Mouse (Mus musculus): ENCODE measurements around the gene B3galt4.
"Not testable (repeated sequence)": the region's sequence is repeated elsewhere in the genome, so short reads cannot be mapped to it uniquely, and the experiment has no call there.

Gene B3galt4

DNA sequence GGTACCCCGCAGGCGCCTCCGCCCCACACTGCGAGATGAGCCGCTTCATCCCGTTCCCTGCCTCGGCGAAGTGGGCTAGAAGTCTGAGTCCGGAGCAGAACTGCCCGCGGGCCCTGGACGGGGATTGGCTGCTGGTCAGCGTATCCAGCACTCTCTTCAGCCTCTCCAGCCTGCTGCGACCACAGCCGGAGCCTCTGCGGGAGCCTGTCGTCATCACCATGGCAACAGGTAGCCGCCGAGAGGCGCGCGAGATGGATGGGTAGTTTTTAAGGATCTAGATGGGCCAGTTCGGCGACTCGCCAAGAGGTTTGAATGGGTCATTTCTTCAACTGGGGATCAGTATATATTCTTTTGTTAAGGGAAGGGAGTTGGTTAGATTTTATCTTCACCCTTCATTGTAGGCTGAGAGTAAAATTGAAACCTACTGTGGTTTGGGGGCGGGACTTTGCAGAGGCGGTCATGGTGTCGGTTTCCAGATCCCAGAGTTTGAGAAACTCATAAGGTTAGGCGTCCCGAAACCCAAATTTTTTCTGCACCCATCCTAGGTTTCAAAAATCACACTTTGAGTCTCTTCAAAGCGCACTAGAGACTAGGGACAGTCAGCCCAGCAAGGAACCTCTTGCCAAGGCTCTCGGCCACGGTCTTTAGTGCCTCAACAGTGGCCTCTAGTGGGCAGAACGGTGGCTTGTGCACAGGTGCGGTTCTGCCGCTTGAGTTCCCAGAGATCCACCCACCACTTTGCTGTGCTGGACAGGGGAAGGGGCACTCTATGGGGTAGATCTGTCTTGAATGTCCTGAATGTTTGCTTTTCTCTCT, 30.8 kb downstream of the B3galt4 start:
- peak; percentile 85 for DNase-seq (ENCODE audit: low spot score)

DNA sequence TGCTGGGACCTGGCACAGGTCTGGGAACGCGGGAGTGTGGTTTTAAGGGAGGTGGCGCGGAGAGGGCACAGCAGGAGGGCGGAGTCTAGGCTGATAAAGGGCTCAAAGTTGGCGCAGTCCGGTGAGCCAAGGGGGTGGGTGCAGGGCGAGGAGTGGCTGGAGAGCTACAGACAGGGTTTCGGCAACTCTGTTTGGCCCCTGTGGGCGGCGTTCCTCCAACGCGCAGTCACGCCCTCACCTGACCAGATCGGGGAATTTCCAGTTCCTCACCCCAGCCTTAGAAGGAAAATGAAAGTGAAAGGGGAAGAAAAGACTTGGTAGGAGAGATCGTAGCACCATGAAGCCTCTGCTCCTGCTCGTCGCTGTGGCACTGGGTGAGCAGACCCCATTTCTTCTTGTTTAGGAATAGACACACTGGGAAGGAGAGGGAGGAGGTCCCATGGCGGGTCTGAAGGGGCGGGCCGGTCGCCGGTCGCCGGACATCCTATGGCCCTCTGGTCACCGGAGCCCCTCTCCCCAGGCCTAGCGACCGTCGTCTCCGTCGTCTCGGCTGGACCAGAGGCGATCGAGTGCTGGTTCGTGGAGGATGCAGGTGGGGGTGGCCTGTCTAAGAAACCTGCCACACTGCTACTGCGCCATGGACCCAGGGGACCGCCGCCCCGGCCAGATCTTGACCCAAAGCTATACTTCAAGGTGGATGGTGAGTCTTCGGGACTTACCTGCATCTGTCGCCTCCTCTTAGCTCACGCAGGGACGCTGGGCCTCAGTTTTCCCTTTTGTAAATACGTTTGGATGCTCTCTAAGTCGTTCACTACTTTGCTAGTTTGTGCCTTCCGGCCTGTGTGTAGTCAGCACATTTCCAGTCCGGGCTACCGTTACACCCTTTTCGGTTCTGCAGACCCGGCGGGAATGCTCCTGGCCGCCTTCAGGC, 31.7 kb downstream of the B3galt4 start:
- peak; percentile 63 for DNase-seq (ENCODE audit: low spot score)

DNA sequence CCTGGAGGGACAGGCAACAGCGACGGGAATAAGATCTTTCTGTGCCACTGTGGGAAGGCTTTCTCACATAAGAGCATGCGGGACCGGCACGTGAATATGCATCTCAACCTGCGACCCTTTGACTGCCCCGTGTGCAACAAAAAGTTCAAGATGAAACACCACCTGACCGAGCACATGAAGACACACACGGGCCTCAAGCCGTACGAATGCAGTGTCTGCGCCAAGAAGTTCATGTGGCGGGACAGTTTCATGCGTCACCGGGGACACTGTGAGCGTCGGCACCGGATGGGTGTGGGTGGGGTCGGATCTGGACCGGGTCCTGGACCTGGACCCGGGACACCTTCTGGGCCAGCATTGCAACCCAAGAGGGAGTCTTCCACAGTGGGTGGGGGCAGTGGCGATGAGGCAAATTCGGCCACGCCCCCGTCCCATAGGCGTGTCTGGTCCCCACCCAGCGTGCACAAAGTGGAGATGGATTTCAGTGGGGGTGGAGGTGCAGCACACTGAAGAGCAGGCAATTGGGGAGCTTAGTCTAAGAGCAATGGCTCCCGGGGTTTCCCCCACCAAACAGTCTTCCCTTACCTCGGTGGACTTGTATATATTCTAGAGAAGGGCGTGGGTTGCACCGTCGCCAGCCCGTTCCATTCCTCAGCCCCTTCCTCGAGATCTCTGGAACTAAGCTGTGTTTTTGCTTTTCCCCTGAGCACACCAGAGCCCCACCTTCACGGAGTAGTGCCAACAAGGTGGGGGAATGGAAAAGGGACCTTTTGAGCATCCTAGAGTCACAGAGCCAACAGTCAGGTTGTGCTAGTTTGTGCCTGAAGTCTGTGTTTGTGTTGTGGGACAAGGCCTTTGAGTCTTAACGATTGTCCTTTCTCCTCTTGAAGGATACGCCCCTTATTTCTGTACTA, 32.7 kb downstream of the B3galt4 start:
- DNase-seq (ENCODE audit: low spot score), result no peak

DNA sequence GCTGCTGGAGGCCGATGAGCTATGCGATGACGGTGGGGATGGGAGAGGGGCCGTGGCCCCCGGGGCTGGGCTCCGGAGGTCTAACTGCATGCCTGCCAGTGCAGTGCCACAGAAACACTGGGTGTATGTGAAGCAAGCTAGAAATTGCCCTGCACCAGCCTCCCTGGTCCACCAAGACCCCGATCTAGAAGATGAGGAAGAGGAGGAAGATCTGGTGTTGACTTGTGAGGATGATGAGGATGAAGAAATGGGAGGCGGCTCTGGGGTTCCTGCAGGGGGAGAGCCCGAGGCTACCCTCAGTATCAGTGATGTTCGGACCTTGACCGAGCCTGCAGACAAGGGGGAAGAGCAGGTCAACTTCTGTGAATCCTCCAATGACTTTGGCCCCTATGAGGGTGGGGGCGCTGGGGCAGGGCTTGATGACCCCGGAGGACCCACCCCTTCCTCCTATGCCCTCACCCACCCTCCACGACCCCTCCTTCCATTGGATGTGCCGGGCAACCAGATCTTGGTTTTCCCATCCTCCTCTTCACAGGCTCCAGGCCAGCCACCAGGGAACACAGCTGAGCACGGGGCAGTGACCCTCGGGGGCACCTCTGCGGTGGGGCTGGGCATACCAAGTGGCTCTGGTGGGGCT, 33.5 kb downstream of the B3galt4 start:
- DNase-seq (ENCODE audit: low spot score), result no peak

DNA sequence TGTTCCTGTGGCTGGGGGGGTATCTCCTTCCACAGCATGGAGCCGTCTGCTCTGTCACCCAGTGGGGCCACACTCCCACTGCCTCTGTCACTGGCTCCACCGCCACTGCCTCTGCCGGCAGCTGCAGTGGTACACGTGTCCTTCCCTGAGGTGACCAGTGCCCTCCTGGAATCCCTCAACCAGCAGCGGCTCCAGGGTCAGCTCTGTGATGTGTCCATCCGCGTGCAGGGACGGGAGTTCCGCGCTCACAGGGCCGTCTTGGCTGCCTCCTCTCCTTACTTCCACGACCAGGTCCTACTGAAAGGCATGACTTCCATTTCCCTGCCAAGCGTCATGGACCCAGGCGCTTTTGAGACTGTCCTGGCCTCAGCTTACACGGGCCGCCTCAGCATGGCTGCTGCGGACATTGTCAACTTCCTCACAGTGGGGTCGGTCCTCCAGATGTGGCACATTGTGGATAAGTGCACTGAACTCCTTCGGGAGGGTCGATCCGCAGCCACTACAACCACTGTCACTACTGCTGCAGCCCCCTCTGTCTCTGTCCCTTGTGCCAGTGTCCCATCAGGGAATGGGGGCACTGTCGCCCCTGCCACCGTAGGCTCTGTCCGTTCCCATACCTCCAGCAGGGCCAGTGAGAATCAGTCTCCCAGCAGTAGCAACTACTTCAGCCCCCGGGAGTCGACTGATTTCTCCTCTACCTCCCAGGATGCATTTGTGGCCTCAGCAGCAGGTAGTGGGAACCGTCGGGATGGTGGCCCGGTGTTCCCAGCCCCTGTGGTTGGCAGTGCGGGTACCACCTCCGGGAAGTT, 34.2 kb downstream of the B3galt4 start:
- no peak for DNase-seq (ENCODE audit: low spot score)

DNA sequence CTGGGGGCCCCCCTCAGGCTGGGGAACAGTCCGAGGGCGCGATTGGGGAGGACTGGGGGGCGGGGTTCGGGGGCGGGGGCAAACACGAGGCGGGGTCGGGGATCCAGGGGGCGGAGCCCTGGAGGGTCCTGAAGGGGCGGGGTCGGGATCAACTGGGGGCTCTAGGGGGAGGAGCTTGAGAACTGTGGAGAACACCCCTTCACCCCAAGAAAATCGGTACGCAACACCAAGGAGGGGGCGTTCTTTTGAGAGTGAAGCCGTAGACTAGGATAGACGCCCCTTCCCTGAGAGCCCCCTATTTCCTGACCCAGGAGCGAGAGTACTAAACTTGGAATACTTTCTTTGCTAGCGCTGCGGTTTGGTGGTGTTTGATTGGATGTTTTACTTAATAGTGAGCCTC, 35.0 kb downstream of the B3galt4 start:
- no peak for DNase-seq (ENCODE audit: low spot score)

DNA sequence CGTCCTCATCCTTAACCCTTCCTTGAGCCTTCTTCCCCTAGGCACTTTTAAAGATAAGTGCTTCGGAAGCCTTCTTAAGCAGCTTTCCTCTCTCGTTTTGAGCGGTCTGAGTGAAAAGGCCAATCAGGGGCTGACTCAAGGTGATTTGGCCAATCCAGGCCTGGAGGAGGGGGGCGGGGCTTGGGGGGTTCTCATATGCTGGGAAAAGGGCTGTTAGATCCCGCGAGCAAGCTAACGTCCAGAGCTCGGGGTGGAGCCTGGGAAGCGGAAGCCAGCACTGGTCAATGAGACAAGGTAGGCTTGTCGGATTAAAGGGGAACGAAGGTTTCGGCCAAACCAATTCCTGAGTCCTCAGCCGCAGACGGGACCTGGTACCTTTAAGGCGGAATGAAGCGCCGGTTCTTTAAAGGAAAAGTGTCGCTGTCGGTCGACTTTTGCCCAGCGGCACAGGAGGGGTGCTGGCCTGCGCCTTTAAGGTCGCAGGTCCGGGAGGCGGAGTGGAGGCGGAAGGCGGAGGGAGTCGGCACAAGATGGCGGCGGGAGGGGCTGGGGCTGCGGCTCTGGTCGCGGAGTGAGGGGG, 35.5 kb downstream of the B3galt4 start, which contains the start of the genes Tapbp and Zbtb22:
TSS of gene Tapbp (plus strand) at position 229 of the 580 bp plus-strand sequence.
TSS of gene Zbtb22 (plus strand) at position 234 of the 580 bp plus-strand sequence.
- peak; percentile 96 for DNase-seq (ENCODE audit: low spot score)

DNA sequence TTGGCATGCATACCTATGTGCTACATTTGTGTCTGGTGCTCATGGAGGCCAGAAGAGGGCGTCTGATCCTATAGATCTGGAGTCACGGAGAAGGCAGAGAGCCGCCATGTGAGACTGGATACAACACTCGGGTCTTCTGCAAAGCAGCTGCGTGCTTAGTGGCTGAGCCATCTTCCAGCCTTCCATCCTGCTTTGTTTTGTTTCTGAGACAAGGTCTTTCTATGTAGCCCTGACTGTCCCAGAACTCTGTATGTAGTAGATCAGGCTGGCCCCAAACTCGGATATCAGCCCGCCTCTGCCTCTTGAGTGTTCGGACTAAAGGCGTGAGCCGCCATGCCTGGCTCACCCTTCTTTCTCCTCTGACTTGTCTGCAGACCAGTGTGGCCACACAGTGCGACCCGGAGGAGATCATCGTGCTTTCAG, 36.3 kb downstream of the B3galt4 start:
- DNase-seq (ENCODE audit: low spot score), result no peak

DNA sequence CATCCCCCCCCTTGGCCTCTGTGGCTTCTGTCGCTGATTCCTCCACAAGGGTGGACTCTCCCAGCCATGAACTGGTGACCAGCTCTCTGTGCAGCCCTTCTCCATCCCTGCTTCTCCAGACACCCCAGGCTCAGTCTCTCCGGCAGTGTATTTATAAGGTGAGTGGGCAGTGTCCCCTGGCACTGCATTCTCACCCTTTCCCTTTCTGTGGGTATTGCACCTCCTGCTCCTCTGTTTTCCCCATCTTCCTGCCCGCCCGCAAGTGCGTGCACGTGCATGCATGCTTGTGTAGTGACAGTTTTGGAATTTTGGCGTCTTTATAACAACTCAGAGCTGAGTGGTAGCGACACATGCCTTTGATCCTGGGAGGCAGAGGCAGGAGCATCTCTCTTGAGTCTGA, 37.4 kb downstream of the B3galt4 start:
- no peak for DNase-seq (ENCODE audit: low spot score)

DNA sequence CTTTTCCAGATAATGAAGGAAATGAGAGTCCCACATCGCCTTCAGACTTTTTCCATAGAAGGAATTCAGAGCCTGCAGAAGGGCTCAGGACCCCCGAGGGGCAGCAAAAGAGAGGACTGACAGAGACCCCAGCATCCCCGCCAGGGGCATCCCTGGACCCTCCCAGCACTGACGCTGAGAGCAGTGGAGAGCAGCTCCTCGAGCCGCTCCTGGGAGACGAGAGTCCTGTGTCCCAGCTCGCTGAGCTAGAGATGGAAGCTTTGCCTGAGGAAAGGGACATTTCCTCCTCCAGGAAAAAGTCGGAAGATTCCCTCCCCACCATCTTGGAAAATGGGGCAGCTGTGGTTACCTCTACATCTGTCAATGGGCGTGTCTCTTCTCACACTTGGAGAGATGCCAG, 38.0 kb downstream of the B3galt4 start:
- no peak for DNase-seq (ENCODE audit: low spot score)

DNA sequence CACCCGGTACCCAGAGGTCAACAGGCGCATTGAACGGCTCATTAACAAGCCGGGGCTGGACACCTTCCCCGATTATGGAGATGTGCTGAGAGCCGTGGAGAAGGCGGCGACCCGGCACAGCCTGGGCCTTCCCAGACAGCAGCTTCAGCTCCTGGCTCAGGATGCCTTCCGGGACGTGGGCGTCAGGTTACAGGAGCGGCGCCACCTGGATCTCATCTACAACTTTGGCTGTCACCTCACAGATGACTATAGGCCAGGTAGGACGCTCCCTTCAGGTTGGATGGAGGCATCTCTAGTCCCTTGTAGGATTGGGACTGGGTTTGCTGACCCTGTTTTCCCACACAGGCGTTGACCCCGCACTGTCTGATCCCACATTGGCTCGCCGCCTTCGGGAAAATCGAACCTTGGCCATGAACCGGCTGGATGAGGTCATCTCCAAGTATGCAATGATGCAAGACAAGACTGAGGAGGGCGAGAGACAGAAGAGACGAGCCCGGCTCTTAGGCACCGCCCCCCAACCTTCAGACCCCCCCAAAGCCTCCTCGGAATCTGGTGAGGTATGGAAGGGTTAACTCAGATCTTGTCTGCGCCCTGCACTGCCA, 39.4 kb downstream of the B3galt4 start:
- no peak for DNase-seq (ENCODE audit: low spot score)

DNA sequence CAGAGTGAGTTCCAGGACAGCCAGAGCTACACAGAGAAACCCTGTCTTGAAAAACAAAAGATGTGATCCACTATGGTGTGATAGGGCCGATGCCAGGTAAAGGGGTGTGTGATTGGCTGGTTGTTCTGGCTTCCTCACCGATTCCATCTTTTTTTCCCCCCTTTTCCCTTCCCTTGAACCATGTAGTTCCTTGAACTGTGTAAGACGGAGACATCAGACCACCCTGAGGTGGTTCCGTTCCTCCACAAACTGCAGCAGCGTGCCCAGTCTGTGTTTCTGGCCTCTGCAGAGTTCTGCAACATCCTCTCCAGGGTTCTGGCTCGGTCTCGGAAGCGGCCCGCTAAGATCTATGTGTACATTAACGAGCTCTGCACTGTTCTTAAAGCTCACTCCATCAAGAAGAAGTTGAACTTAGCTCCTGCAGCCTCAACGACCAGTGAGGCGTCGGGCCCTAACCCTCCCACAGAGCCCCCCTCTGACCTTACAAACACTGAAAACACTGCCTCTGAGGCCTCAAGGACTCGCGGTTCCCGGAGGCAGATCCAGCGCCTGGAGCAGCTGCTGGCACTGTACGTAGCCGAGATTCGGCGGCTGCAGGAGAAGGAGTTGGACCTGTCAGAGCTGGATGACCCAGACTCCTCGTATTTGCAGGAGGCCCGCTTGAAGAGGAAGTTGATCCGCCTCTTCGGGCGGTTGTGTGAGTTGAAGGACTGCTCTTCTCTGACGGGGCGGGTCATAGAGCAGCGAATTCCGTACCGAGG, 40.1 kb downstream of the B3galt4 start:
- DNase-seq (ENCODE audit: low spot score), result no peak

DNA sequence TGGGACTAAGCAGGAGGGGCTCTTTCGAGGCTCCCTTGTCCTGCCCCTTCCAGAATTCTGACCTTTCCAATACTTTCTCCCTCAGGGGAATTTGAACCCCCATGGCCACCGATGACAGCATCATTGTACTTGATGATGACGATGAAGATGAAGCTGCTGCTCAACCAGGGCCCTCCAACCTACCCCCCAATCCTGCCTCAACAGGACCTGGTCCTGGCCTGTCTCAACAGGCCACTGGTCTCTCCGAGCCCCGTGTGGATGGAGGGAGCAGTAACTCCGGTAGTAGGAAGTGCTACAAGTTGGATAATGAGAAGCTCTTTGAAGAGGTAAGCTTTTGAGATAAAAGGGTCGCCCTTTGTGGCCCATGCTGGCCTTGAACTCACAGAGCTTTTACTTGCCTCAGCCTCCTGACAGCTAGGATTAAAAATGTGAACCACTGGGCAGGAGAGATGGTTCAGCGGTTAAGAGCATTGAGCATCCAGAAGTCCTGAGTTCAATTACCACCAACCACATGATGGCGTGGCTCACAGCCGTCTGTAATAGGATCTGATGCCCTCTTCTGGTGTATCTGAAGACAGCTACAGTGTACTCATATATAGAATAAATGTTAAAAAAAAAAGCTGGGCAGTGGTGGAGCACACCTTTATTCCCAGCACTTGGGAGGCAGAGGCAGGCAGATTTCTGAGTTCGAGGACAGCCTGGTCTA, 40.8 kb downstream of the B3galt4 start:
- no peak for DNase-seq (ENCODE audit: low spot score)

DNA sequence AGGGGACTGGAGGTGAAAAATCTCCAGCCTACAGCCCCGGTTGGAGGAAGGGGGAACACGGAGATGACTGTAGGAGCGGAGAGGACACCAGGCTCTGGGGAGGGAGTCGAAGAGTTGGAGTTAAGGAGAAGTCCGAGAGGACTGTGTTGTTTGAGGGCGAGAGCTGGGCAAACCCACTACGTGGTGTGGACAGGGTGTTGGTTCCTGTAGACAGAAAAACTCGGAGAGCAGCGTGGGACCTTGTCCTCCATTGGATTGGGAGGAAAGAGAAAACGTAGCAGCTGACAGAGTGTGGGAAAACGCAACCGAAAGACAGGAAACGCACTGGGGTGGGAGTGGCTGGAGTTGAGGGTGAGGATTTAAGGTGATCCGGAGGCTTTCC, 41.4 kb downstream of the B3galt4 start:
- no peak for DNase-seq (ENCODE audit: low spot score)

DNA sequence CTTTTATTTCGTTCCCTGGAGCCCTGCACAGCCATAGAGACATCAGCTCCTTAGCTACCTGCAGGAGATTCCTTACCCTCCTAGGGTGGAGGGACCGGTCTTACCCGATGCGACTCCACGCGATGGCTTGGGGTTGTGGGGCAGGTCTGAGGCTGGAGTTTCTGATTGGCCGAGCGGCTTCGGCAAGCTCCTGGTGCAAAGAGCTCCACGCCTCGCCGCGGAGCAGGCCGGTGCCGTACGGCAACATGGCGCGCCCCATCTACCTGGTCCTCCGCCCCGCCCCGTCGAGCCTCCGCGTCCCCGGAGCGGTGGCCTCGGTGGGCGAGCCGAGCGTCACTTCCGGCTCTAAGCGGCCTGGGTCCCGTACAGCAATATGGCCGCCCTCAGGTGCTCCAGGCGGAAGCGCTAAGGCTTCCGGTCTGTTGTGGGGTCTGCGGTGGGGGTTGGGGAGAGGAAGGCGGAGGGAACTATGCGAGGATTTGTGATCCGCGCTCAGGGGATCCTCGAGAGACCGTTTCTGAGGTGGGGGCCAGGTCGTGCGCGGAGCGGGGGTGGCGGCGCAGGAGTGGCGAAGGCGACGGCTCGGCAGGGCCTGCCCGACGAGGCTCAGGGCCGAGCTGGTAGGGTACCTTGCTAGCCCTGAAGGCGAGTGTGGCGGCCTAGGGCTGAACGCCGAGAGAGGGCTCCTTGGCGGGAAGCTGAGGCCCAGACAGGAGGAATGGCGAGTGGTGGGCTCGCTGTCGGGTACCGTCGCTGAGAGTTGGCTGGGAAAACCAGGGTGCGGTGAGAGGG, 42.0 kb downstream of the B3galt4 start, which contains the start of gene Daxx:
TSS of gene Daxx (plus strand) at position 338 of the 792 bp plus-strand sequence.
- peak; percentile 98 for DNase-seq (ENCODE audit: low spot score)

DNA sequence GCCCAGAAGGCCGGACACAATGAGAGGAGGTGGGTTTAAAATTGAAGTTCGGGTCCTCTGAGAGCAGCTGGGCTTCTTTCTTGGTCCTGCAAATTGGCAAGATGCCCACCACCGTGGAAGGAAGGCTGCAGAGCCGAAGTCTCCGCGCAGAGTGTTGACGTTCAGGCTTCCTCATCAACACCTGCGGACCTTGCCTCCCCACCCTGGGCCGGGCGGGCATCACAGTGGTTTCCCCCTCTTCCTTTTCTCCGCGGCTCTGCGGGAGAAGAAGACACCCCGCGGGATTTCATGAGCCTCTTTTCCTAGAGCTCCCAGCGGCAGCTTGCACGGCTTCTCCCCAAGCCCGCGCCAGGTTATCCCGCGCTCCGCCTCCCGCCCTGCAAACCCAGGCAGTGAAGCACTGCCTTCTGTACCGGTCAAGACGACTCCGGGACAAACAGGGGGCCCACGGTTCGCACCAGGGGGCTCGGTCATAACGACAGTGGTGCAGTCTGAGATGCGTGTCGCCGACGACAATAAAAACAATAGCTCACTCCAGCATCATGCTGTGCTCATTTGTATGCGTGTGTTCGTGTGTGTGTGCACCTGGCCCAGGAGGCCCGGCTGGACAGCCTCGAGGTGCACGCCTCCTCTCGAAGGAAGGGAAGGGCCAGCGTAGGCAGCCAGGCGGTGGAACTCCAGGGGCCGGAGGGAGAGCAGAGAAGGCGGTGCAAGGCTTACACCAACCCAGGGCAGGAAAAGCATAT, 42.8 kb downstream of the B3galt4 start:
- DNase-seq (ENCODE audit: low spot score), result no peak

DNA sequence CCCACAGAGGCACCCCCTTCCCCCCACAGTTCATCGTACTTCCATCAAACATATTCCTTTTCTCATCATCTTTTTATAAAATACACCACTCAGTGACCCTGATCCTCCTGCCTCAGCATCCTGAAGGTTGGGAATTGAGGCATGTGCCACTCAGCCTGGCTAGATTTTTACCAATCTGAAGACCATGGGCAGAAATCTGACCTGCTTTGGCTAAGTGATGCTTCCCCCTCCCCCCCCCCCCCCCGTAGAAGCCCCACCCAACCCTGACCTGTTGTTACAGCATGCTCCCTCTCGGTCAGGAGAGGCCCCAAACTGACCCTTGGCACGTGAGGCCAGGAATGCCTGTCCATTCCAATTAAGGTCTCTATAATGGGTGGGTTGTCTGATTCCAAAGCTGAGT, 46.5 kb downstream of the B3galt4 start, which contains the start of gene Platr17:
TSS of gene Platr17 (plus strand) at position 301 of the 400 bp plus-strand sequence.
- not testable (repeated sequence) for DNase-seq (ENCODE audit: low spot score)

Measured in layer of hippocampus, adult 11-12 months (tissue).